Mouse (Mus musculus) liver, adult 2 months (tissue): ENCODE data around the gene Aifm2. TPM values are rescaled to one million over a fixed set of nuclear protein-coding genes. Genes with fewer than 3 reads are reported as not detected.

ENCODE experiments used
- DNase-seq: peaks from one replicate; pipeline ENCODE4 v3.0.0-alpha.2; 2011; ENCODE audit warnings: low read depth, low spot score; ENCODE audit errors: extremely low read depth
- H3K27ac ChIP-seq: fragments of 200-500 bp; replicated peaks from 2 replicates; pipeline ENCODE4 v1.5.1; 2012; ENCODE audit warnings: low read depth, mild to moderate bottlenecking, control low read depth, inconsistent platforms, low read length; ENCODE audit not compliant: insufficient read depth
- H3K27me3 ChIP-seq: fragments of 200-500 bp; 2 replicates; pipeline ENCODE4 v1.6.1; 2012; ENCODE audit warnings: mild to moderate bottlenecking, moderate library complexity, low read length, inconsistent platforms; ENCODE audit not compliant: control insufficient read depth, insufficient read depth
- H3K36me3 ChIP-seq: fragments of 200-500 bp; 2 replicates; pipeline ENCODE4 v1.6.1; 2012; ENCODE audit warnings: low read length, inconsistent platforms; ENCODE audit not compliant: control insufficient read depth, insufficient read depth
- H3K4me1 ChIP-seq: fragments of 200-500 bp; 2 replicates; pipeline ENCODE4 v1.6.1; 2011; ENCODE audit warnings: low read length; ENCODE audit not compliant: control insufficient read depth, insufficient read depth
- H3K4me3 ChIP-seq: fragments of 200-500 bp; 2 replicates; pipeline ENCODE4 v1.5.1; 2011; ENCODE audit warnings: low read depth, mild to moderate bottlenecking, control low read depth, low read length, moderate library complexity; ENCODE audit not compliant: insufficient read depth
- H3K79me2 ChIP-seq: fragments of 200-500 bp; 2 replicates; pipeline ENCODE4 v1.6.1; 2012; ENCODE audit warnings: inconsistent platforms, mild to moderate bottlenecking, low read length, moderate library complexity; ENCODE audit not compliant: control insufficient read depth, insufficient read depth
- H3K9ac ChIP-seq: fragments of 200-500 bp; 2 replicates; pipeline ENCODE4 v1.6.1; 2012; ENCODE audit warnings: low read depth, mild to moderate bottlenecking, control low read depth, inconsistent platforms, low read length
- CTCF ChIP-seq: fragments of 200-500 bp; IDR thresholded peaks from 2 replicates; pipeline ENCODE4 v1.5.1; 2011; ENCODE audit warnings: low read depth, low read length, control low read depth
- POLR2A ChIP-seq: fragments of 200-500 bp; IDR thresholded peaks from 2 replicates; pipeline ENCODE4 v1.6.1; 2011; ENCODE audit warnings: low read length, control low read depth; ENCODE audit not compliant: insufficient read depth; ENCODE audit errors: extremely low read depth
- WGBS: fragments of 180-500 bp; shearing (Covaris S2); methylation state at CpG from one replicate; pipeline ENCODE4 v1.1.7; 2018; 5-methylcytosine and 5-hydroxymethylcytosine counted together
- polyA plus RNA-seq: library from polyadenylated mRNA; depleted of rRNA; stranded (reverse); fragments of >200 nt; gene quantifications from 2 replicates; pipeline ENCODE4 v1.2.3, GENCODE M21; 2012
- total RNA-seq: library from RNA; depleted of rRNA; stranded (reverse); fragments of >200 nt; gene quantifications from 2 replicates; pipeline ENCODE4 v1.2.3, GENCODE M21; 2014

Aifm2 gene
- total and polyA plus RNA-seq, 2 experiments, result 19.3 to 19.8 TPM

GRCm38 (mm10) chr10:61758904-61759303, 43.8 kb downstream of the Aifm2 start:
- Histone ChIP-seq H3K27ac (no peak overlapping the region), H3K4me1 (no peaks in the 10 kb centered on the region), H3K4me3 (no peak overlapping the region), H3K79me2 (no peaks in the 10 kb centered on the region), H3K27me3 (no peaks in the 10 kb centered on the region), H3K9ac (no peak overlapping the region), H3K36me3 (no peaks in the 10 kb centered on the region)
- DNase-seq, result no peak
- WGBS, result 98% methylated on average over 2 of the region's 2 CpGs
- TF ChIP-seq POLR2A (no peak), CTCF (no peak)

- peak; percentile 9 for DNase-seq
- Histone ChIP-seq H3K4me3 (no peak overlapping the region), H3K9ac (no peak overlapping the region), H3K4me1 (no peaks in the 10 kb centered on the region), H3K27me3 (no peaks in the 10 kb centered on the region), H3K79me2 (no peaks in the 10 kb centered on the region), H3K36me3 (no peaks in the 10 kb centered on the region), H3K27ac (no peak overlapping the region)
- TF ChIP-seq POLR2A (no peak), CTCF (no peak)
- 67% methylated on average over 6 of the region's 6 CpGs for WGBS
Measured at GRCm38 (mm10) chr10:61759869-61760268, 44.8 kb downstream of the Aifm2 start.

GRCm38 (mm10) chr10:61764689-61765088, 49.6 kb downstream of the Aifm2 start:
- Histone ChIP-seq H3K27me3 (no peaks in the 10 kb centered on the region), H3K4me1 (no peaks in the 10 kb centered on the region), H3K79me2 (no peaks in the 10 kb centered on the region), H3K9ac (no peak overlapping the region), H3K36me3 (no peaks in the 10 kb centered on the region), H3K27ac (no peak overlapping the region), H3K4me3 (no peak overlapping the region)
- WGBS, result 74% methylated on average over 8 of the region's 8 CpGs
- peak; percentile 26 for DNase-seq
- no peak for TF ChIP-seq POLR2A
- TF ChIP-seq CTCF, result no peak

GRCm38 (mm10) chr10:61765558-61765957, 50.5 kb downstream of the Aifm2 start:
- WGBS, result 88% methylated on average over 5 of the region's 5 CpGs
- H3K4me3 ChIP-seq, result no peak overlapping the region
- TF ChIP-seq CTCF, result no peak
- TF ChIP-seq POLR2A, result no peak

GRCm38 (mm10) chr10:61766806-61767205, 51.7 kb downstream of the Aifm2 start:
- no peak overlapping the region for H3K9ac ChIP-seq
- H3K79me2 ChIP-seq, result no peaks in the 10 kb centered on the region
- TF ChIP-seq CTCF (no peak), POLR2A (no peak)
- DNase-seq, result no peak
- no peaks in the 10 kb centered on the region for H3K27me3 ChIP-seq
- H3K36me3 ChIP-seq, result no peaks in the 10 kb centered on the region
- H3K4me3 ChIP-seq, result no peak overlapping the region
- no peak overlapping the region for H3K27ac ChIP-seq
- 29% methylated on average over 6 of the region's 6 CpGs for WGBS
- no peaks in the 10 kb centered on the region for H3K4me1 ChIP-seq

More at GRCm38 (mm10) chr10:61765558-61765957, 50.5 kb downstream of the Aifm2 start:
- H3K9ac ChIP-seq, result no peak overlapping the region
- H3K4me1 ChIP-seq, result no peaks in the 10 kb centered on the region
- no peak for DNase-seq
- H3K27ac ChIP-seq, result no peak overlapping the region
- no peaks in the 10 kb centered on the region for H3K27me3 ChIP-seq
- H3K36me3 ChIP-seq, result no peaks in the 10 kb centered on the region
- H3K79me2 ChIP-seq, result no peaks in the 10 kb centered on the region

GRCm38 (mm10) chr10:61781461-61782128, 66.5 kb downstream of the Aifm2 start:
- H3K9ac ChIP-seq, result no peak overlapping the region
- H3K4me3 ChIP-seq, result no peak overlapping the region
- TF ChIP-seq CTCF (no peak), POLR2A (no peak)
- no peak for DNase-seq
- H3K27me3 ChIP-seq, result peaks cover 13% of the 10 kb centered on the region
- no peaks in the 10 kb centered on the region for H3K36me3 ChIP-seq
- WGBS, result 75% methylated on average over 9 of the region's 9 CpGs
- H3K27ac ChIP-seq, result no peak overlapping the region
- no peaks in the 10 kb centered on the region for H3K4me1 ChIP-seq
- H3K79me2 ChIP-seq, result no peaks in the 10 kb centered on the region
